Mouse (Mus musculus) 3T3-L1 (cell line): ENCODE results near the gene Adcy6.
"Not testable (repeated sequence)": the region's sequence is repeated elsewhere in the genome, so short reads cannot be mapped to it uniquely, and the experiment has no call there.

ENCODE experiments used
- DNase-seq: peaks from one replicate; pipeline ENCODE4 v3.0.0-alpha.2; 2015; ENCODE audit warnings: low read depth, low spot score

The Adcy6 gene

DNA sequence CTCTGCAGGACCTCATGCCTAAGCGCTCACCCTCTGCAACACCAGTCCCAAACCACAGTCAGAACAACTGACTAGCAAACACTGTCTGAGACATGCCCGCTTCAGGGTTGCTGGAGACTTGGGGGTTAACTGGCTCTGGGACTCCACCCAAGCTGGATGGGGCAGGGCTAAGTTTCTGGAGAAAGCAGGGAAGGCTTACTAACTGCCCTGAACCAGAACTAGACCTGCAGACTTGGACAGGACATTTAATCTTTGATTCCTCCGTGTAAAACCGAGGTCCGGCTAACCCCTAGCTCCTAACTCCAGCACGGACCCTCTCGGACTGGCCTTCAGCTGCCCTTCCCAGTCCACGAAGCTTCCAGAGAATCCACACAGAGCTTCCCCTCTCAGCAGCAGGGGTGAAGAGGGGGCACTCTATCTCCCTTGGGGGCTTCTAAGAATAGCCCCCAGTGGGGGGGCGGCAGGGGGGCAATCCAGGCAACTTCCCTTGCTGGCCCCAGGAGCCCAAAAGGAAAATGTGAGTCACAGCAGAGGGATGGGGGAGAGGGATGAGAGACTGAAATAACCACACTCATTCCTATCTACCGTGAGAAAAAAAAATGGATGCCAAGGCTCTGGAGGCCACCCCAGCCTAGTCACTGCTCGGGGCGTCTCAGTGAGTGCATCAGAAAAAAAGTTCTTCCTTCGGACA lies 7.5 kb downstream of the Adcy6 start:
- DNase-seq = peak; percentile 87

DNA sequence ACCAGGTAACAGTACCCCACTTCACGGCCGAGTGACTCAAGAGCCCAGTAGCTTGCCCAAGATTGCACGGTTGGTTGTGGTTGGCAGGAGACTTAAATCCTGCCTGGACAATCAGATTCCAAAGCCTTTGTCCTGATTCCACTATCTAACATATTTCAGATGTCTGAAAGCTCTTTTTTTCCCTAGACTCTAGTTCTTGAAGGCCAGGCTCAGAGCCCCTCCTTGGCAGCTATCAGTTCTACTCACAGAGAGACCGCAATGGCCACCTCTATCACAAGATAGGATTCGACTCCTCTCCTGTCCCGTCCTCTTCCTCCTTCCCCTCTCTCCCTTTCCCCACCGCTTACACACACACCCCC lies 8.1 kb downstream of the Adcy6 start:
- DNase-seq = peak; percentile 32

GRCm38 (mm10) chr15:98600036-98600709 lies 9.7 kb downstream of the Adcy6 start:
- DNase-seq = no peak

- DNase-seq = no peak
Observed at GRCm38 (mm10) chr15:98596609-98597008, 13.3 kb downstream of the Adcy6 start.

GRCm38 (mm10) chr15:98595049-98595448 lies 14.8 kb downstream of the Adcy6 start:
- peak; percentile 71 for DNase-seq

DNA sequence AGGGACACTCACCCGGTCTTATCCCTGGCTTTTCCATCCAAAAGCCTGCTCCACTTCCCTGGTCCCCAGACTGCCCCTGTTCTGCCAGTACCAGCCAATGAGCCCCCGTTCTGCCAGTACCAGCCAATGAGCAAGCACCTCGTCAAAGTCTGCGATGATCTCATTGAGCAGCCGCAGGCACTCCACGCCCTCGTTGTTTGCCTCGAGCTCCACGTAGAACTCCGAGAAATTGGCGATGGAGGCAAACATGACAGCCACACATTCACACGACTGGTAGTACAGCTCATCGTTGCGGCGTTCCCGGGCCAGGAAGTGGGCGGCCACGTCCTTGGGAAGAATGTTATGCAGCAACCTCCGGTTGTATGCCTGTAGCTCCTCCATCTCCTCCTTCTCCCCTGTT lies 15.7 kb downstream of the Adcy6 start:
- DNase-seq = no peak

GRCm38 (mm10) chr15:98591396-98591795 lies 18.5 kb downstream of the Adcy6 start:
- no peak for DNase-seq

DNA sequence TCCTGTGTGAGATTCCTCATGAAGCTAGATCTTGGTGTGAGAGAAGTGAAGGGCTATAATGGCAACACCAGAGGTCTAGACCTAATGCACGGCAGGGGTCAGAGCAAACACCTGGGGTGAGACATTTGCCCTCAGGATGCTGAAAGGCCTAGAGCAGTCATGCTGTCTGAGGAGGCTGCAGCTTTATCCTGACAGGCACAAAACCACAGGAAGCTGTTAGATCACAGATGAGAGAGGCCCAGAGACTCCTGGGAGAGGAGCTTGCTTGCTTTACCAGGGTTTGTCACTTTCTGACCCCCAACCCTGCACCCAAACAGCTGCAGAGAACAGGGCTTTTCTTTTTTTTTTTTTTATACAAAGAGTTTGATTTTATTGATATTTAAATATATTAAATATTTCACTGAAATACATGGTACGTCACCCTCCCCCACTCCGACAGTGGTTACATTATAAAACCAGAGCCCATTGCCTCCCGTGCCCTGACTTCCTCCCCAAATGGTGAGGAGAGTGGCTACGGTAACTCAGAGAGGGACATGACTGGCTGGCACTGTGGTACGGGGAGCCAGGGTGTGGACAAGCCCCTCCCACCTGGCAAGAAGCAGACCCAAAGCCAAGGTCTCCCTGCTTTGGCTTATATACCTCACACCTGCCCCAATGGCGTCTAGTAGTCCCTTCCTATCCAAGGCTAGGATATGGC lies 20.1 kb downstream of the Adcy6 start:
- DNase-seq = no peak

- no peak for DNase-seq
Observed at GRCm38 (mm10) chr15:98587751-98588150, 22.1 kb downstream of the Adcy6 start.

DNA sequence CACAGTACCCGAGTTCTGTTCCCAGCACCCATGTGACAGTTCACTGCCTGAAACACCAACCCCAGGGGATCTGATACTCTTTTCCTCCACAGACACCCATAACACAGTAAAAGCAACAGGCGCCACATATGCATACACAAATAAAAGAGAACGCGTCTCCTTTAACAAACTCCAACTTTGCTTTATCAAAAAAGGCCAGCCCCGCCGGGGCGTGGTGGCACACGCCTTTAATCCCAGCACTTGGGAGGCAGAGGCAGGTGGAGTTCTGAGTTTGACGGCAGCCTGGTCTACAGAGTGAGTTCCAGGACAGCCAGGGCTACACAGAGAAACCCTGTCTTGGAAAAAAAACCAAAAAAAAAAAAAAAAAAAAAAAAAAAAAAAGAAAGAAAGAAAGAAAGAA lies 23.7 kb downstream of the Adcy6 start:
- DNase-seq = not testable (repeated sequence)

- DNase-seq = no peak
Observed at GRCm38 (mm10) chr15:98585421-98585820, 24.5 kb downstream of the Adcy6 start.

- peak; percentile 76 for DNase-seq
Observed at GRCm38 (mm10) chr15:98582996-98583395, 26.9 kb downstream of the Adcy6 start.

GRCm38 (mm10) chr15:98582410-98582809 lies 27.5 kb downstream of the Adcy6 start:
- peak; percentile 27 for DNase-seq

GRCm38 (mm10) chr15:98579795-98580464 lies 29.9 kb downstream of the Adcy6 start:
- DNase-seq = peak; percentile 94

DNA sequence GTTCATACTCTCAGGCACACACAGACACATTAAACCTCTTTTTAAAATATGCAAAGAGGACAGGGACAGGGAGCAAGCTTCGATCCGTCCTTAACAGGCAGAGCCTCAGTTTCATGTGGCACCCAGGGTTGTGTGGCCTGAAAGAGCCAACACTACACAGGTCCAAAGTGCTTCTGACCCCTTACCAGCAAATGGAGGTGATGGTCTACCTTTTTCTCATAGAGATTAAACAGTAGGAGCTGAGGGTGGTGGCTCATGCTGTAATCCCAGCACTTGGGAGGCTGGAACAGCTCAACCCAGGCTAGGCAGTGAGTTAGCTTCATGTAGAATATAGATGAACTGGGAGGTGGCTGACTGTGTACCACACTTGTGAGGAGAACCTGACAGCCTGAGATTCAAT lies 30.6 kb downstream of the Adcy6 start:
- no peak for DNase-seq

DNA sequence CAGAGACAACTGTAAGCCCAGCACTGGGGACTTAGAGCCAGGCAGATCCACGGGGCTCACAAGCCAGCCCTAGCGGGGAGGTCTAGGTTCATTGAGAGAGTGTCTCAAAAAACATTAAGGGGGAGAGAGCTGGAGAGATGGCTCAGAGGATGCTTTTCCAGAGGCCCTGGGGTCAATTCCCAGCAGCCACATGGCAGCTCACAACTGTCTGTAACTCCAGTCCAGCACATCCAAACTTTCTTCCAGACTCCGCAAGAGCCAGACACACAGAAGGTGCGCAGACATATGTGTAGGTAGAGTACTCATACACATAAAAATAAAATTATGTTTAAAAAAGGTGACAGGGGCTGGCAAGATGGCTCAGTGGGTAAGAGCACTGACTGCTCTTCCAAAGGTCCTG lies 36.6 kb downstream of the Adcy6 start:
- no peak for DNase-seq

- peak; percentile 62 for DNase-seq
Observed at GRCm38 (mm10) chr15:98570873-98571538, 38.9 kb downstream of the Adcy6 start, which contains the start of the genes Ccnt1 and 4930415O20Rik. Gene Ccnt1, minus strand, starts transcription at chr15:98570923. Gene 4930415O20Rik, plus strand, starts transcription at chr15:98571004.

GRCm38 (mm10) chr15:98569795-98570365 lies 40.0 kb downstream of the Adcy6 start:
- DNase-seq = no peak

- peak; percentile 48 for DNase-seq
Observed at GRCm38 (mm10) chr15:98569216-98569615, 40.7 kb downstream of the Adcy6 start.

DNA sequence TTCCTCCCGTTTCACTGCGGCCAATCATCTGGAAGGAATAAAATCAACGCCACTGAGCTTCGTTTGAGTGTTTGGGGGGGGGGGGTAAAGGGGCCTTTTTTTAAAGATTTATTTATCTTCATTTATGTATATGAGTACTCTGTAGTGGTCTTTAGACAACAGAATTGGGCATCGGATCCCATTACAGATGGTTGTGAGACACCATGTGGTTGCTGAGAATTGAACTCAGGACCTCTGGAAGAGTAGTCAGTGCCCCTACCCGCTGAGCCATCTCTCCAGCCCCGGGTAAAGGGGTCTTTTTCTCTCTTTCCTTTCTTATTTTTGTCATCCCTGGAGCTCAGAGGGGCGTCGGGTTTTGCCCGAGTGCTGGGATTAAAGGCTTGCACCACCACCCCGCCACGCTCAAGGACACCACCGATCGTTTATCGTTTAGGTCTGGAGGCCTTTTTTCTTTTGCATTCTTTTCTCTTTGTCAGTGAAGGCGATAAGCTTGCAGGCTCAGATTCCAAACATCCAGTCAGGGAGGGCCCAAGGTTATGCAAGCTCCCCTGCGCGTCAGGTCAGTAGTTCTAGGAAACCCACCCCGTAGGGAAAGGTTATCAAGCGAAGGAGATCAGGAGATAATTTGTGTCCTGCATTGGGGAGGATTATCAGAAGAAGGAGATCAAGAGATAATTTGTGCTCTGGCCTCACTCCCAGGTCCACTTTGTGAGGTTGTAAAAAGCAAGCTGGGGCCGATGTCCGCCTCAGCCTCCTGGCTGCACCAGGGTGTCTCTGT lies 41.4 kb downstream of the Adcy6 start:
- DNase-seq = peak; percentile 50
